Mouse (Mus musculus) C2C12 (cell line): ENCODE measurements at regions not wholly inside any gene's neighbourhood (a gene's known extent, or its start where the extent isn't known, plus 50 kb on each side); places are given as distances from the start of the nearest gene placed in this dataset.

ENCODE experiments used
- CEBPB ChIP-seq: IDR thresholded peaks from one replicate; pipeline ENCODE4 v1.6.1; 2011; ENCODE audit warnings: low read depth, mild to moderate bottlenecking, control low read depth, moderate library complexity
- CTCF ChIP-seq: IDR thresholded peaks from one replicate; pipeline ENCODE4 v1.5.1; 2011; ENCODE audit not compliant: control insufficient read depth, insufficient read depth, insufficient read length
- USF1 ChIP-seq: IDR thresholded peaks from one replicate; pipeline ENCODE4 v1.6.1; 2011; ENCODE audit warnings: low read depth, mild to moderate bottlenecking, control low read depth, moderate library complexity

DNA sequence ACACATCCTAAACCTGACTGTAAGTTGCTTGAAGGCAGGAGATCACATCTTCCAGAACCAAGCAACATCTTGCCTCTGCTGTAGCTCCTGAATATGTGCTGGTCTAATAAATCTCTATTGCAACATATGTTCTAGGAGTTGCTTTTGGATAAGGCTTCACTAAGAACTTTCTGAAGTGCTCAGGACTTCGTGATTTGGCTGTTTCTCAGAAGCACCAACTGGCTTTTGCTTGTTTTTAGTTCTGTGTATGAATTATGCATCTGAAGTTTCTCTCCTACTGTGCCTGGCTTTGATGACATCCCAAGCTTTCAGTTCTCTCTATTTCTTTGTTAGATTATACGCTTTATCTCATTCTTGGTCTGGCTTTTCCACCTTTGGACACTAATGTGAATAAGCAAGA, 122.2 kb upstream of the Dkk2 start:
- TF ChIP-seq CTCF, result no peak
- TF ChIP-seq CEBPB, result no peak
- no peak for TF ChIP-seq USF1
